Mouse (Mus musculus): Measurements from ENCODE around the gene L1cam. TPM values are rescaled to one million over a fixed set of nuclear protein-coding genes. Genes with fewer than 3 reads are reported as not detected.

L1cam gene
- polyA plus RNA-seq, 1 experiment from 2014 or later: 4.3 TPM

GRCm38 (mm10) chrX:73824185-73825151 is 71.4 kb downstream of the L1cam start, which contains the start of gene Pdzd4:
Gene Pdzd4 (minus strand): TSS chrX:73824969.
- H3K27ac ChIP-seq: peak within 1 kb of the TSS; percentile 66
- 26% methylated on average over 75 of the region's 84 CpGs for WGBS
- H3K36me3 ChIP-seq: no peaks in the 10 kb centered on the region
- peak within 1 kb of the TSS; percentile 69 for H3K4me2 ChIP-seq
- peak; percentile 68 for ATAC-seq (ENCODE audit: insufficient number of reproducible peaks, insufficient read depth, low FRiP score, low TSS enrichment, low read depth)
- H3K4me1 ChIP-seq: peaks cover 4% of the 10 kb centered on the region; the same call in 1 of the 2 replicates
- H3K9ac ChIP-seq: peak within 1 kb of the TSS; percentile 82
- H3K9me3 ChIP-seq: no peaks in the 10 kb centered on the region
- H3K27me3 ChIP-seq: peaks cover 14% of the 10 kb centered on the region
- H3K4me3 ChIP-seq: peak within 1 kb of the TSS; percentile 64

GRCm38 (mm10) chrX:73823747-73824146 is 72.2 kb downstream of the L1cam start:
- peaks cover 14% of the 10 kb centered on the region for H3K27me3 ChIP-seq
- peak overlapping the region; percentile 64 for H3K4me3 ChIP-seq
- peak overlapping the region; percentile 82 for H3K9ac ChIP-seq
- H3K27ac ChIP-seq: no peak overlapping the region
- peak overlapping the region; percentile 69 for H3K4me2 ChIP-seq
- WGBS: 25% methylated on average over 17 of the region's 17 CpGs
- no peak for ATAC-seq (ENCODE audit: insufficient number of reproducible peaks, insufficient read depth, low FRiP score, low TSS enrichment, low read depth)
- peaks cover 4% of the 10 kb centered on the region; the same call in 1 of the 2 replicates for H3K4me1 ChIP-seq
- no peaks in the 10 kb centered on the region for H3K9me3 ChIP-seq
- no peaks in the 10 kb centered on the region for H3K36me3 ChIP-seq

- no peak overlapping the region for H3K4me2 ChIP-seq
- no peak for ATAC-seq (ENCODE audit: insufficient number of reproducible peaks, insufficient read depth, low FRiP score, low TSS enrichment, low read depth)
- H3K9me3 ChIP-seq: no peaks in the 10 kb centered on the region
- H3K27ac ChIP-seq: no peak overlapping the region
- H3K36me3 ChIP-seq: no peaks in the 10 kb centered on the region
- H3K9ac ChIP-seq: no peak overlapping the region
- no peaks in the 10 kb centered on the region for H3K27me3 ChIP-seq
- WGBS: 51% methylated on average over 3 of the region's 3 CpGs
- H3K4me3 ChIP-seq: no peak overlapping the region
- H3K4me1 ChIP-seq: no peaks in the 10 kb centered on the region
Observed at GRCm38 (mm10) chrX:73816596-73817314, 79.2 kb downstream of the L1cam start.

GRCm38 (mm10) chrX:73815072-73815471 is 80.8 kb downstream of the L1cam start:
- peak overlapping the region; percentile 70 for H3K9ac ChIP-seq
- no peaks in the 10 kb centered on the region for H3K4me1 ChIP-seq
- H3K27me3 ChIP-seq: no peaks in the 10 kb centered on the region
- 20% methylated on average over 14 of the region's 14 CpGs for WGBS
- no peaks in the 10 kb centered on the region for H3K36me3 ChIP-seq
- peak overlapping the region; percentile 39 for H3K4me3 ChIP-seq
- no peak overlapping the region for H3K27ac ChIP-seq
- H3K4me2 ChIP-seq: peak overlapping the region; percentile 54
- H3K9me3 ChIP-seq: no peaks in the 10 kb centered on the region
- ATAC-seq (ENCODE audit: insufficient number of reproducible peaks, insufficient read depth, low FRiP score, low TSS enrichment, low read depth): no peak

- no peak overlapping the region for H3K27ac ChIP-seq
- no peak overlapping the region for H3K9ac ChIP-seq
- WGBS: 63% methylated on average over 1 of the region's 1 CpGs
- H3K9me3 ChIP-seq: no peaks in the 10 kb centered on the region
- ATAC-seq (ENCODE audit: insufficient number of reproducible peaks, insufficient read depth, low FRiP score, low TSS enrichment, low read depth): no peak
- no peaks in the 10 kb centered on the region for H3K36me3 ChIP-seq
- H3K4me2 ChIP-seq: no peak overlapping the region
- H3K4me3 ChIP-seq: no peak overlapping the region
- 0 out of 2 replicates have a peak, but pooled peaks cover under 1% of the 10 kb centered on the region for H3K27me3 ChIP-seq
- no peaks in the 10 kb centered on the region for H3K4me1 ChIP-seq
Observed at GRCm38 (mm10) chrX:73805814-73806213, 90.1 kb downstream of the L1cam start.

Other genes starting within 250 kb of the L1cam start
- gene Pnck, start 236.0 kb downstream of the L1cam start, polyA plus RNA-seq (2015; fragmentation: Nextera tagmentation; extraction: Ambion mirVana): 15.6 and 18.8 TPM in 2 replicates
- 9.7 and 10.1 TPM in 2 replicates for gene Slc6a8, start 223.0 kb downstream of the L1cam start, polyA plus RNA-seq (2015; fragmentation: Nextera tagmentation; extraction: Ambion mirVana)
- gene Bcap31, start 179.9 kb downstream of the L1cam start, polyA plus RNA-seq (2015; fragmentation: Nextera tagmentation; extraction: Ambion mirVana): 208 and 226 TPM in 2 replicates
- 13.9 and 15.4 TPM in 2 replicates for gene Abcd1, start 179.5 kb downstream of the L1cam start, polyA plus RNA-seq (2015; fragmentation: Nextera tagmentation; extraction: Ambion mirVana)
- 0.41 and 0.46 TPM in 2 replicates for gene Plxnb3, start 139.0 kb downstream of the L1cam start, polyA plus RNA-seq (2015; fragmentation: Nextera tagmentation; extraction: Ambion mirVana)
- 3.0 and 3.5 TPM in 2 replicates for gene Srpk3, start 121.7 kb downstream of the L1cam start, polyA plus RNA-seq (2015; fragmentation: Nextera tagmentation; extraction: Ambion mirVana)
- gene Idh3g, start 109.2 kb downstream of the L1cam start, polyA plus RNA-seq (2015; fragmentation: Nextera tagmentation; extraction: Ambion mirVana): 204 and 207 TPM in 2 replicates
- gene Ssr4, start 109.1 kb downstream of the L1cam start, polyA plus RNA-seq (2015; fragmentation: Nextera tagmentation; extraction: Ambion mirVana): 182 and 192 TPM in 2 replicates
- gene Pdzd4, start 71.1 kb downstream of the L1cam start, polyA plus RNA-seq (2015; fragmentation: Nextera tagmentation; extraction: Ambion mirVana): 1.7 and 2.1 TPM in 2 replicates
- gene Avpr2, start 4.0 kb downstream of the L1cam start, polyA plus RNA-seq (2015; fragmentation: Nextera tagmentation; extraction: Ambion mirVana): 0.07 and 0.17 TPM in 2 replicates
- 3.3 and 3.4 TPM in 2 replicates for gene Arhgap4, start 25.8 kb upstream of the L1cam start, polyA plus RNA-seq (2015; fragmentation: Nextera tagmentation; extraction: Ambion mirVana)
- 132 and 151 TPM in 2 replicates for gene Naa10, start 25.8 kb upstream of the L1cam start, polyA plus RNA-seq (2015; fragmentation: Nextera tagmentation; extraction: Ambion mirVana)
- gene Renbp, start 34.7 kb upstream of the L1cam start, polyA plus RNA-seq (2015; fragmentation: Nextera tagmentation; extraction: Ambion mirVana): 25.7 and 27.6 TPM in 2 replicates
- 58.1 and 65.4 TPM in 2 replicates for gene Hcfc1, start 70.3 kb upstream of the L1cam start, polyA plus RNA-seq (2015; fragmentation: Nextera tagmentation; extraction: Ambion mirVana)
- 56.5 and 60.4 TPM in 2 replicates for gene Irak1, start 127.8 kb upstream of the L1cam start, polyA plus RNA-seq (2015; fragmentation: Nextera tagmentation; extraction: Ambion mirVana)
- not detected in 2 replicates for gene Opn1mw, start 231.4 kb upstream of the L1cam start, polyA plus RNA-seq (2015; fragmentation: Nextera tagmentation; extraction: Ambion mirVana)
- 12.1 and 12.6 TPM in 2 replicates for gene Mecp2, start 239.3 kb upstream of the L1cam start, polyA plus RNA-seq (2015; fragmentation: Nextera tagmentation; extraction: Ambion mirVana)